Mouse (Mus musculus) CH12F3 (cell line): Measurements from ENCODE around the gene Inpp4a.

Experiments
- in situ Hi-C: fragments of 300-500 bp; cut with MboI; formaldehyde crosslinking; loops from 2 replicates; pipeline ENCODE4 v1.14.3; 2020; ENCODE audit warnings: low sequenced_read_pairs

Gene Inpp4a

DNA sequence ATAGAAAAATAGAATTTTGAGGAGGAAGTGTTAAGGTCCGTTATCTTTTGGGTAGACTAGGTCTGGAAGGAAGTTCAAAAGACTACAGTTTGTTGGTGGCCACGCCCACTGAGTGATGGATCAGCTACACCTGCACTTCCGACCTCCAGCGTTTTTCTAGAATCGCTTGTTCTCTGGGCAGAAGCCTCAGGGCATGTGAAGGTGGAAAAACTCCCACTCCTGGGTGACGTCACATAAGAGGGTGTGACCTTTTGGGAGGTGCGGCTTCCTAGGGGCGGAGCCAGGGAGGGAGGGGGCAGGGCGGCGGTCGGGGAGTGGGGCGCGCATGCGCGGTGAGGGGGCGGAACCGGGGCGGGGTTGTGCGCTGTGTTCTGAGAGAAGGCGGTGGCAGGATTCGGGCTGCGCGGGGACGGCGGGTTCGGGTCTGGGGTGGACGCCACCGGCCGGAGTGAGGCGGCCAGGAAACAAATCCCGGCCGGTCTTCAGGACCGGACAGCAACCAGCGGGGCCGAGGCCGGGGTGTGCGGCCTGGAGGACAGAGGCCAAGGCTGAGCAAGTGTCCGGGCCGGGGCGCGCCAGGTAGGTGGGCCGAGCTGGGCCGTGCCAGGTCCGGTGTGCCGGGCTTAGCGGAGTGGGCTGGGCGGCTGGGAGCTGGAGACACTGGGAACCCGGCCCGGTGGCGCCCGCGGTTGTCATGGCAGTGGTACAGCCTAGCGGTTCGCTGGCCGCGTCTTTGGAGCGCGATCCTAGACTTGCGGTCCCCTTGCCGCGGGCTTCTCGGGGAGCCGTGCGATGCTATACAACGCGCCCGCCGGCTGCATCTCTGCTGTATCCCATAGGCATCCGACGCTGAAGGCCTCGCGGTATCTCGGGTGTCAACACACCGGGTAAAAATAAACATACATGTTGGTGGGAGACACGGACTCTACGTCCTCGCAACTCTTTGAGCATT lies at the start of gene Inpp4a:
TSS of gene Inpp4a (plus strand) at position 326 of the 952 bp plus-strand sequence.
- in situ Hi-C loops: no loop called here

GRCm38 (mm10) chr1:37250643-37251310 lies 48.9 kb upstream of the Inpp4a start:
- in situ Hi-C loops: loop anchor here (5.0 kb wide), 1 partner anchor 468 kb away; no protein-coding TSS in a partner anchor

- in situ Hi-C loops: no loop called here
These were observed 41.2 kb upstream of the Inpp4a start for GRCm38 (mm10) chr1:37258443-37258842.

DNA sequence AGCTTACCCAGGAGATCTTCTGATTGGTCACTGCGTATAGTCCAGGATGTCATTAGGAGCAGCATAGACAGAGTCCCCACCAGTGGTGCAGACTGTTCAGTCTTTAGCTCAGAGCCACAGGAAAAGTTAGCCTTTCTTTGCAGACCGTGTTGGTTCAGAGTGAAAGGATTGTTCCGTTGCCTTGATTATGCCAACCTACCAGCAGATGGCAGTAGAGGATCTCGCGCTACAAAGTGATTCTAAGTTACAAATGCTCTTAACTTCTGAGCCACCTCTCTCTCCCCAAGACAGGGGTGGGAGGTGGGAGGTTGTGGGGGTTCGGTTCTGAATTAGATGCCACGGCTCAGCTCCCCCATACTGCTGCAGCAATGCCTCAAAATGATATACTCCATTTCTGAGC lies 27.2 kb upstream of the Inpp4a start:
- in situ Hi-C loops: loop anchor here (5.0 kb wide), 1 partner anchor 360 kb away; no protein-coding TSS in a partner anchor

DNA sequence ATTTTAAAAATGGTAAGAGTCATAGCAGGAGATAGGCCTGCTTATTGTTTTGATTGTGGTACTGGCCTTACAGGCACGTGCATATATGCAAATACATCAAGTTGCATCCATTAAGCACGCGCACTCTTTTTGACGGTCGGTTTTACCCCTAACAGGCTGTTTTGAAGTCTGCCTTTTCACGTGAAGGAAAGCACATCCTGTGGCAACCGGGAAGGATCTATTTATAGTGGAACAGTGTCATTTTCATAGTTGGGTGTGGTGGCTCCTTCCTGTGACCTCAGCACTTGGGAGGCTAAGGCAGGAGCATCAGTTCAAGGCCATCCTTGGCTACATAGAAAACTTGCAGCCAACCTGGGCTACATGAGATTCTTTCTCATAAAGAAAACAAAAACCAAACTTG lies 13.1 kb upstream of the Inpp4a start:
- in situ Hi-C loops: no loop called here

DNA sequence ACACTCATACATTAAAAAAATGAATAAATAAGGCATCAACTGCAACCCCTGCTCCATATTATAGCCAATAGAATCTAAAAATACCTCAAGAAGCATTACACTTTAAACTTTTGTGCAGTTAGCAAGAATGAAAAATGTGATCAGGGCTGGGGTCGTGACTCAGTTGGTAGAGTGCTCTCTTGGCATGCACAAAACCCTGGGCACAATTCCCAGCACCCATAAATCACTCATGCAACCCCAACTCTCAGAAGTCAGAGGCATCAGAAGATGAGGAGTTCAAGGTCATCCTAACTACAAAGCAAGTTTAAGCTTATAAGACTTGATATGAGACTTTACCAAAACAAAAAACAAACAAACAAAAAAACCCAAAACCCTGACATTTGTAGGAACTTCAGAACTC lies 11.9 kb upstream of the Inpp4a start:
- in situ Hi-C loops: no loop called here

GRCm38 (mm10) chr1:37288181-37288935 lies 11.3 kb upstream of the Inpp4a start:
- in situ Hi-C loops: no loop called here

DNA sequence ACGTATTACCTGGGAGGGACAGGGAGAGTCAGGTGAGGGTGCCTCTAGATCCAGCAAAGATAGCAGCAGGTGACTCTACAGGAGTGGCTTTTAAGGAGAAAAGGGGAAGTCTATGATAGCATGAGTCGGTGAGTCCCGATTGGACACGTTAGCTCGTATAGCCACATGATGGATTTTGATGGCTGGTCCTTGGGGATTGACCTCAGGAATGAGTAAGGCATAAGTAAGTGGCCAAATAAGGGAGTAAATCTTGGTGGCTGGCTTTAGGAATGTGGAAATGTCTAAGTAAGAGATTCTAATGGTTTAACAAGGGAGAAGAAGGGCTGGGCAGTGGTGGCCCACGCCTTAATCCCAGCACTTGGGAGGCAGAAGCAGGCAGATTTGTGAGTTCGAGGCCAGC lies 10.7 kb upstream of the Inpp4a start:
- in situ Hi-C loops: no loop called here

- in situ Hi-C loops: no loop called here
These were observed 3.3 kb upstream of the Inpp4a start for GRCm38 (mm10) chr1:37296414-37296813.

DNA sequence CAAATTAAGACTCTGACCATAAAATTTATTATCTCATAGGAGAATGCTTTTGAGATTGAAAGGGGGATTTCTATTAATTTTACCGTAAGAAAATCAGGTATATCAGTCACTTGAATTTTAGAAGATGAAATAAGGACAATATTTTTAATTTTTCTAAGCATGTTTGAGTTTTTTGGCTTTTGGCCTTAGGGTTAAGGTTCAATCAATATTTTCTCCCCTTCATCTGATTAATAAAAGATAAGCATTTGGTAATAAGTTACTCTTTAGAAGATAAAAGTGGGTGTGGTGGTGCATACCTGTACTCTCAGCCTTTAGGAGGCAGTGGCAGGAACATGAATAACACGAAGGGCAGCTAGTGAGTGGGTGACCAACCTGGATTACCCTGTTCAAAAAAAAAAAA lies 761 bp upstream of the Inpp4a start:
- in situ Hi-C loops: no loop called here

DNA sequence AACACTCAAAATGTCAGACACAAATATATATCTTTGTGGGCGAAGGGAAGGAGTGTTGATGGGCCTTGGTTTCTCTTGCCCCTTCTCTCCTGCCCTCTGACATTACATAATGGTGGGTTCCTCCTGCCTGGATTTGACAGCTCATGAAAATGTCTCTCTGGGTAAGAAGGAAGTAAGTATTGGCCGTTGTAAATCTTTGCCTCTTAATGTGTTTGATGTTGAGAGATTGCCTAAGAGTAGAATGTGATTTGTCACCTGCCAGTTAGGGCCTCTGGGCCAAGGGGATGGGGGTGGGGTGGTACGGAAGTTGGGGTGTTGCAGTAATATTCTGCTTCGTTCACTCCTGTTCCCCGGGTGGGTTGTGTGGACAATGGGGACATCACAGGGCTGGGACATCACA lies 985 bp downstream of the Inpp4a start:
- in situ Hi-C loops: no loop called here

DNA sequence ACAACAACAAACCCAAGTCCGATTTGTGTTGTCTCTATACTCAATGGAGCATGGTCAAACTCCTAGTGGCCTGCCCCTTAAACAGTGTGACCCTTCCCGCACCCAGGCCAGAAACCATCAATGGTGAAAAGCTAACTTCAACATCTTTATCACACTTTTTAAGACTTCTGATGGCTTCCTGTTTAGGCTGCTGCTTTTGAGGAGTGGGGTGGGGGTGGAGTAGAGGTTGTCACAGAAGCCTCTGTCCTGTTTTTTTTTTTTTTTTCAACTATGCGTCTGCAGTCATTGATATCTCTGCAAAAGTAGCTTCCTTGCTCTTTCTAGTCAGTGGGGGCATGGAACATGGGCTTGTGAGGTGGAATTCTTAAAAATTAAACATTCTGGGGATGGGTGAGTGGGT lies 3.1 kb downstream of the Inpp4a start:
- in situ Hi-C loops: no loop called here

DNA sequence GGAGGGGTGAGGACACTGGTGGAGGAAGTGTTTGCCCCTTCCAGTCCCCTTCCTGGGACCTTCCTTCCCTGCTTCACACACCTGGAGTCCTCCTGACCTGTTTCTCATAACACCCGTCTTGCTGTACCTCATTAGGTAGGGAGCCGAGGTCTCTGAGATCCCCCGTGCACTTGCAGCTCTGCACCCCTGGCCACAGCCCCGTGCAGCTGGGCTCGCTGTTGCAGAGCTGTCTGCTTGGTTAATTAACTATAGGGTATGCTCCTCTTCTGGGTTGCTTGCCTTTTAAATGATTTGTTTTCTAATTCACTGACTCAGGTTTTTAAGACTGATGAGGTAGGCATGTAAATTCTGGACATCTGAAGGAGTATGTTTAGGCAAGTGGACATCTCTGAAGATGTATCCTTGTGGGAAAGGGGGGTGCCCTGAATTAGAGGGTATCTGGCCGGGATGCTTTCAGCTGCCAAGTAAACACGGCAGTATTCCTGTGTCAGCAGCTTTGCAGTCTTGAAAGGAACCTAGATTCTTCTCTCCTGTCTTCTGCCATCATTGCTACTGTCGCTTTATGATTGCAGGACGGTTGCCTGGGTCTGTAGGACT lies 6.1 kb downstream of the Inpp4a start:
- in situ Hi-C loops: no loop called here

DNA sequence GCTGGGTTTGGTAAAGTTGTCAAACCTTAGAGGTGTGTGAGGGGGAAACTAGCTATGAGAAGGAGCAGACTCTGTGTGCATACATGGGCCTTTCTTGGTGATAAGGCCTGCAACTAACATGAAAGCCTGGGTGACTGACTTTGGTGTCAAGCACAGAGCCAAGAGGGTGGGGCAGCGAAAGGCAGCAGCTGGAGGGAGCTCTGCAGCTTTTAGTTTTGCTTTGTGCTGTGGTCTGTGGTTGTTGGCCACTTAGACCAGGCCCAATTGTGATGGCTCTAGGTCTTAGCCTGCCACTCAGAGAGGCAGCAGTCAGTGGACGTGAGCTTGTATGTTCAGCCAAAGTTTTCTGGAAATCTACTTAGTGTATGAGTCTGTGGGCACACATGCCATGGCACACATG lies 7.9 kb downstream of the Inpp4a start:
- in situ Hi-C loops: no loop called here

DNA sequence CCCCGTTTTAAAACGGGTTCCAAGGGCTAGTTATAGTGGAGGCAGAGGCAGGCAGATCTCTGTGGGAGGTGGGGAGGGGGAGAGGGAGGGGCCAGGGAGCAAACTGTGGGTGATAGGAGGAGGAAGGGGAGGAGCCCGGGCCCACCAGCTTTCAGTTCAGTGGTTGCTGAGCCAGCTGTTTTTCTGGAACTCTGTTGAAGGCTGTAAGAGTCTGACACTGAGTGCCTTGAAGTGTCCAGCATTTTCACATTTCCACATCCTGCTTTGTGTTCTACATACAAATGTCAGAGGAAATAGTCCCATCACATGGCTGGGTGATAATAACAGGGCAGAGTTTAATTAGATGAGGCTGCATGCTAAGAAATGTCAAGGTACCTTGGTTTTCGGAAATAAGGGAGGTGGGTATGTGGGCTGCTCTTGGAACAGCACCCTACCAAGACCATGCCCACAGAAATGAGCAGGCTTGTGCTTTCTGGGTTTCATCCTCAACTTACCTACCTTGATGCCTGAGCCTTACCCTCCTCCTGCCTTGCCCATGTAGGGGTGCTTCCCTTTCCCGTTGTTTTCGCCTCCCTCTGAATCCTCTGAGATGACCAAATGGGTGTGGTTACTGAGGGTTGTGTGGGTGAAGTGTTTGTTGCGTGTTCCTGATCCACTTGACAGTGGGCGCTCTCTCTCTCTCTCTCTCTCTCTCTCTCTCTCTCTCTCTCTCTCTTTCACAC lies 8.5 kb downstream of the Inpp4a start:
- in situ Hi-C loops: no loop called here

- in situ Hi-C loops: no loop called here
These were observed 9.1 kb downstream of the Inpp4a start for GRCm38 (mm10) chr1:37308743-37309100.

DNA sequence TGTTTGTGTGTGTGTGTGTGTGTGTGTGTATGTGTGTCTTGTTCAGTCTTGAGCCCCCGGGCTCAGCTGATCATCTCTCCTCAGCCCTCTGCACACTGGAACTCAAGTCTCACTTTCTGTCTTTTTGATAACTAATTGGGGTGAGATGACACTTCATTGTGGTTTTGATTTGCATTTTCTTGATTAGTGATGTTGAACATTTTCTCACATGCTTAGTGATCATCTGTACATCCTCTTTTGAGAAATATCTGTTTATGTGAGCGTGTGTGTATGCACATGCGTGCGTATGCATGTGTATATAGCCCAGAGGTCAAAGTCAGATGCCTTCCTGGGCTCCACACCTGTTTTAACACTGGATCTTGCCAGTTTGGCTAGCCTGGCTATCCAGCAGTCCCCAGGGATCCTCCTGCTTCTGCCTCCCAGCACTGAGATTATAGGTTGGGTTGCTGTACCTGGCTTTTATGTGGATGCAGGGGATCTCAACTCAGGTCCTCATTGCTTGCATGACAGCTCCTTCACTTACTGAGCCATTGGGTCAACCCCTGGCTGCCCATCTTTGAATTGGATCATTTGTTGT lies 10.4 kb downstream of the Inpp4a start:
- in situ Hi-C loops: no loop called here

GRCm38 (mm10) chr1:37314338-37314737 lies 14.7 kb downstream of the Inpp4a start:
- in situ Hi-C loops: no loop called here

DNA sequence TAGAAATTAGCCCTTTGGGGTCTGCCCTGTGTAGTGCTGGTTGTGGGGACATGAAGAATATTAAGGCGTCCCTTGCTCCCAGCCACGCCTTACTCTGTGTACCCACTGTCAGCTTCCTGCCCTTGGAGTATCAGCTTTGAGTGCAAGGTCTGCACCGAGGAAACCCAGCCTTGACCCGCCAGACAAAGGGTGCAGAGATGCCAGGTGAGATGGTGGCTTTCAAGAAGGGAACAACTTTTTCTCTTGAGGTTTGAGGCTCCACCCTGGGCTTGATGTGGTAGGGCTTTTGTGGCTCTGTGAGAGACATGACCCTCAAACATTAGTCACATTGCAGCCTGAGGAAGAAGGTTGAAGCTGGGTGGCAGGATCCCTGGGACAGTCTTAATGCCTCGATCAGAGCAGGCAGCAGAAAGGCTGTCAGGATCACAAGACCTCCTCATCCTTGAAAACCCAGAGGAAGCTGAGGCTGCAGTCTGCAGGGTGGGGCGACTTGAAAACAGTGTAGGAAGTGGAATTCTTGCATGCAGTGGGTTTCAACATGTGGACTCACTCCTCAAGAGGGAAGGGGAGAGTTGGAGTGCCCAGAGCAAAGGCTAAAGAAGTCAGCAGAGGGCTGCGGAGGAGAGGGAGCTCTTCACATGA lies 18.1 kb downstream of the Inpp4a start:
- in situ Hi-C loops: no loop called here

- in situ Hi-C loops: no loop called here
These were observed 18.9 kb downstream of the Inpp4a start for GRCm38 (mm10) chr1:37318558-37318957.
